10 mouse cellular contexts compared by ENCODE assay signal in genomic region chr10:116996236-116996600, GRCm38 (mm10). TPM values are rescaled to one million over a fixed set of nuclear protein-coding genes. Genes with fewer than 3 reads are reported as not detected.
DNase-seq lines count a peak whose midpoint lies in the region; ATAC-seq lines count a peak whose summit lies in the region.
"Had no signal": no experiment of that assay in that cellular context is flagged by ENCODE, and none has a peak within 500 bp of the region (broad histone marks: within the 10 kb centered on the region; RNA-seq: fewer than 3 reads in every experiment).

No protein-coding gene starts in this region.

- no peaks in the 10 kb centered on the region for H3K9me3 ChIP-seq in midbrain, embryonic 15.5 days

- 81% methylated on average over 6 of the region's 6 CpGs for WGBS in midbrain, embryonic 15.5 days

- no peak overlapping the region for H3K4me3 ChIP-seq in midbrain, embryonic 15.5 days

- H3K36me3 ChIP-seq in midbrain, embryonic 15.5 days (replicated peaks), result no peaks in the 10 kb centered on the region

- no peak for ATAC-seq in midbrain, embryonic 15.5 days (replicated peaks)

- no peak overlapping the region for H3K27ac ChIP-seq in midbrain, embryonic 15.5 days

- no peaks in the 10 kb centered on the region for H3K27me3 ChIP-seq in midbrain, embryonic 15.5 days (replicated peaks)
- H3K27me3 ChIP-seq: CH12.LX had no signal

- DNase-seq in urinary bladder, adult 18-20 months (ENCODE audit: low spot score in 2 of 2), result peak; percentile 47 to 72
- no peak for DNase-seq in urinary bladder, postnatal 10 days (ENCODE audit: low spot score)
- peak; percentile 78 for DNase-seq in heart, postnatal 4 days
- peak; percentile 74 to 83 for DNase-seq in lung, adult 18-20 months
- DNase-seq in testis, postnatal 10 days (ENCODE audit: low spot score), result peak; percentile 52
- no peak for DNase-seq in layer of hippocampus, adult 11-12 months (ENCODE audit: low spot score)
- DNase-seq in natural killer cell, adult 2 months (ENCODE audit: low spot score in 2 of 2), result no peak

- H3K4me2 ChIP-seq in midbrain, embryonic 15.5 days, result no peak overlapping the region

- H3K4me1 ChIP-seq in midbrain, embryonic 15.5 days, result no peaks in the 10 kb centered on the region

- no peak overlapping the region for H3K9ac ChIP-seq in midbrain, embryonic 15.5 days

RNA-seq across cellular contexts. Expression of gene Best3, which starts 10.1 kb away (rescaled TPM):
- 1 to 10 TPM; 1.2 to 1.7 TPM for total RNA-seq in heart, postnatal 4 days (2021)
- polyA plus RNA-seq in midbrain, embryonic 15.5 days (2015; fragmentation: Nextera tagmentation; extraction: Ambion mirVana), result 0.10 TPM in 1 of 2 replicates, not detected in the other
- total RNA-seq: CH12.LX had no signal

RNA-seq across cellular contexts. Expression of gene Gm10271, which starts 23.8 kb away (rescaled TPM):
- not detected for total RNA-seq in heart, postnatal 4 days (2021)
- polyA plus RNA-seq in midbrain, embryonic 15.5 days (2015; fragmentation: Nextera tagmentation; extraction: Ambion mirVana), result not detected in 2 replicates
- total RNA-seq: CH12.LX had no signal
- polyA plus RNA-seq: embryonic facial prominence, embryonic 11.5 days had no signal

RNA-seq across cellular contexts. Expression of gene Rab3ip, which starts 45.6 kb away (rescaled TPM):
- 10 to 100 TPM; 87.7 to 90.2 TPM for total RNA-seq in heart, postnatal 4 days (2021)
- polyA plus RNA-seq in midbrain, embryonic 15.5 days (2015; fragmentation: Nextera tagmentation; extraction: Ambion mirVana), result 41.8 and 42.8 TPM in 2 replicates

RNA-seq across cellular contexts. Expression of gene Lrrc10, which starts 48.9 kb away (rescaled TPM):
- 100 to 1,000 TPM; 102 to 106 TPM for total RNA-seq in heart, postnatal 4 days (2021)
- 0.19 TPM in 1 of 2 replicates, not detected in the other for polyA plus RNA-seq in midbrain, embryonic 15.5 days (2015; fragmentation: Nextera tagmentation; extraction: Ambion mirVana)
- total RNA-seq: CH12.LX had no signal
- polyA plus RNA-seq: embryonic facial prominence, embryonic 11.5 days had no signal

Comparison
In these comparisons a context has a peak if more than half of its experiments do, and no peak if none do; other contexts are left out.
1. DNase-seq: peak in urinary bladder, adult 18-20 months (2 of 2), heart, postnatal 4 days (single experiment), lung, adult 18-20 months (2 of 2) and testis, postnatal 10 days (single experiment); none in urinary bladder, postnatal 10 days (single experiment), layer of hippocampus, adult 11-12 months (single experiment) and natural killer cell, adult 2 months (0 of 2).